Mouse (Mus musculus) bone marrow, adult 2 months (tissue): ENCODE results near the gene Mgat3.

Experiments used
- CTCF ChIP-seq: fragments of 200-500 bp; IDR thresholded peaks from 2 replicates; pipeline ENCODE4 v1.5.1; 2011; ENCODE audit warnings: low read length, control low read depth; ENCODE audit not compliant: control insufficient read depth, insufficient read depth
- POLR2A ChIP-seq: fragments of 200-500 bp; IDR thresholded peaks from 2 replicates; pipeline ENCODE4 v1.6.1; 2011; ENCODE audit warnings: low read depth, mild to moderate bottlenecking, control low read depth, low read length, borderline replicate concordance; ENCODE audit not compliant: control insufficient read depth

DNA sequence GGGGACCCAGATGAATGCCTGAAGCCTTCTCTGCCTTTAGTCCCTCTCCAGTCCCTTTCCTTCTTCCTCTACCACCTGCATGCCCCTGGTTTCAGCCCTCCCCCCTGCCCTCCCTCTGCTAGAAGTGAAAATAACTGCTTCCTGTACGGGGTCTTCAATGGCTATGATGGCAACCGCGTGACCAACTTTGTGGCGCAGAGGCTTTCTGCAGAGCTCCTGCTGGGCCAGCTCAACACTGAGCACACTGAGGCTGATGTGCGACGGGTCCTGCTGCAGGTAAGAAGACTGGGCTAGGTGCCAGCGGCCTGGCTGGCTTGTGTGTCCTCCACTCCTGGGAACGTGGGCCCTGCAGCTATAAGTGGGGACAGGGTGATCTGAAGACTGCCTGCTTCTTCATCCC is 25.0 kb upstream of the Mgat3 start:
- TF ChIP-seq POLR2A (no peak), CTCF (no peak)
